Mouse (Mus musculus) frontal cortex, postnatal 36 days (tissue): ENCODE data around the gene Cdh13.

Source experiments
- DNase-seq, 2 experiments: peaks; one replicate each; pipeline ENCODE4 v3.0.0; 2022; ENCODE audit warnings: low spot score in 2 of 2

Gene Cdh13

DNA sequence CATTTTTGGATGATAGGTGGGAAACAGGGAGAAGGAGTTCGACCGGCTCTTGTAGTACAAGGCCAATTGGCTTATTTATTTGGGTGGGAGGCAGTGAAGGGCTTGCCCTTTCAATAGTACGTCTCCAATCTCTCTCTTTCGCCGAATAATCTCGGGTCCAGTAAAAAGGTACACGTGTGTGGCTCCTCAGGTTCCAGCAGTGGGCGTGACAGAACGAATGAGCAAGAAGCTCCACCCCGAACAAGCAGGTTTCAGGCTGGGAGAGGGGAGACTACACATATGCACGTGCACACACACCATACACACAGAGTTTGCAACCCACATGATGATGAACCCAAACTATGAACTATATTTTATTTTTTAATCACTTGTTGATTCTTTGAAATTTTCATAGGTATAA lies 653.9 kb downstream of the Cdh13 start:
- no peak for DNase-seq

DNA sequence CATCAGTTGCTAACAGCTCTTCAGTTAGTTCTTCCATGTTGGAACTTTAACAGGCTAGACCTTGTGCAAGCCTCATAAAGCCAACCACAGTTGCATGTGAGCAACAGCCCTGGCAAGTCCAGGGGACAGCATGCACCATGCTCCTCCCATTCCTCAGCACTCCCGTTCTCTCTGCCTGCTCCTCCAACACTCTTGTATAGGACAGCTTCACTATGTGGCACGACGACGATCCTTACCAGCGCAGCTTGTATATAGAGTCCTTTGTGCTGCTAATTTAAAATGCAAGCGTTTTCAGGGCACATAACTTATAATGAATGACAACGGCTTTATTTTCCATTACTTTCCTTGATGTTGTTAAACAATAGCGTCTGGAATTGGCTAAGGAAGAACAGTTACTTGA lies 654.5 kb downstream of the Cdh13 start:
- DNase-seq, result no peak

DNA sequence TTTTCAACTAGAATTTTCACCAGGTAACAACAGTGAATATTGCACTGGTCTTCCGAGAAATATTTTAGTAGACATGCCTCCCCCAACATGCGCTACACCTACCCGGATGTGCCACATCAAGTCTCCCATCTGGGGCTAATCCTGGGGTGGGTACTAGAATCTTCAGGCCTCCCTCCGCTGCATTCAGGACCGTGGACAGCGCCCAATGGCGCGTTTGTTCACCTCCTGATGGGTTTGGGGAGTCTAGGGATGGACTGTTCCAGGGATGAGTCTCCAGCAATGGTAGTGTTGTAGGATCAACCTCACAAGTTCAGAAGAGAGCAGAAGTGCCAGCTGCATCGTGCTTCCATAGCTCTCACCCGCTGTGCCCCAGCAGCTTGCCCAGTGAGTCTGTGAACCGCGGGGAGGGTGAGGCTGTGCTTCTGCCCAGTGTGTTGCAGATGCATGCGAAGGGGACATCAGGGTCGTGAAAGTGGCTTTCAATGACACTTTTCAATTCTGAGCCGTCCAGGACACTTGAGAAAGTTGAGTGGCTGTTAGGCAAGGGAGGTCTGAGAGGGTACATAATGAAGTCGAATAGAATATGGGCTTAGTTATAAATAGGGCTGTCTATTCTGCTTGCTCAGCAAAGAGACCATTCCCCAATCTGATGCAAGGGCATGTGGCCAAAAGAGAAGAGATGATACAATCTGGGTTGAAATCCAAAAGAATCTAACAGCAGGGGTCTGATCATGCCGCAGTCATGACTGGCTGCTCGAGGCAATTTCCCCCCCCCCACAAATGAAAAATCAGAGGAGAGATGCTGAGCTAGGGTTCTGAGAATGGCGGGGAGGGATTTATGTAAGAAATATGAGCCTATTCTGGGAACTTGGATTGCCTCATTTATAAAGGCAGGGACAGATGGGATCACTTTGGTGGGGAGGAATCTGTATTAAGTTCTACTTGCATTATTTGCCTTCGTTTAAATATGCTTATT lies 668.5 kb downstream of the Cdh13 start:
- DNase-seq, result no peak

DNA sequence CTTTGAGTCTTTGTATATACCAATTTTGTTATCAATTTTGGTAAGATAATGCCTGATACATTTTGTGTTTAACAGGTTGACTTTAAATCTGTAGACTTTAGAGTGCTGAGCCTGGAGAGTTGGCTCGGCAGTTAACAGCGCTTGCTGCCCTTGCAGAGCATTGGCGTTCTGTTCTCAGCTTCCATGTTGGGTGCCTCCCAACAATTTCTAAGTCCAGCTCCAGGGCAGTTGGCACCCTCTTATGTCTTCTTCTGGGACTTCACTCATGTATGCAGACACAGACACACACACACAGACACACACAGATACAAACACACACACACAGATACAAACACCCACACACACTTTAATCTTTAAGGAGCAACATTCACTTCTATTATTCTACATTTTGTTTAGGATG lies 672.6 kb downstream of the Cdh13 start:
- DNase-seq, result no peak

GRCm38 (mm10) chr8:118961877-118962545 lies 678.5 kb downstream of the Cdh13 start:
- no peak for DNase-seq

GRCm38 (mm10) chr8:118965101-118965840 lies 681.7 kb downstream of the Cdh13 start:
- no peak for DNase-seq

DNA sequence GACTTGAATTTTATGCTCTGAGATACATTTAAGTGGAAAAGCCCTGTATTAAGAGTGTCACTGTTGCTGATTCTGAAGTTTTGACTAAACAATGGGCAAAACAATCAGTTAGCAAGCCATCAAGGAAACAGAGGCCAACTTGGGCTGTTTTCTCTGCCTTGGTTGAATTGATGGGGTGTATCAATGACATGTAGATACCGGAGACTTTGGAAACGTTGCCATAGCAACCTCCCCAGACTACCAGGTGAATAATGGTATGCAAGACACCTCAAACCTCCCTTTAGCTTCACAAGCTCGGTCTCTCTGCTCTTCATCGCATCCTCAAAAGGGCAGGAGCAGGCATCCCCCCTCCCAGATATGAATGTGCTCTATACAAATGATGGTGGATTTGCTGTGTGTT lies 685.4 kb downstream of the Cdh13 start:
- no peak for DNase-seq

- peak; percentile 26 to 27 for DNase-seq
Observed at GRCm38 (mm10) chr8:118979800-118980199, 696.3 kb downstream of the Cdh13 start.

- no peak for DNase-seq
Observed at GRCm38 (mm10) chr8:118983724-118984123, 700.2 kb downstream of the Cdh13 start.

DNA sequence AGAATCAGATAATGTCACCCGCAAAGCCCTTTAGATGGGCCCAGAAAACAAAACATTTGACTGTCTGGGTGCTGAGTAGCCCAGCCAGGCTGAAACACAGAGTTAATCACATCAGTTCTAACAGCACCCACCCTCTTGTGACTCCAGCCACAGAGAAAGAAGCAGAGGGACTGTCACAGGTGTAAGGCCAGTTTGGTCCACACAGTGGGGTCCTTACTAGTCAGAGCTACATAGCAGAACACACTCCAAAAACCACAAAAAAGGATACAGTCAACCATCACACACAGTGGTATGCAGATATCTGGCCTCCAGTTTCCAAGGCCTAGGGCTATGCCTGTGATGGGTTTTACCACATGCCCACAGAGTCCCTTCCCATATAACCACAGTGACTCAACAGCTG lies 703.3 kb downstream of the Cdh13 start:
- DNase-seq, result no peak

DNA sequence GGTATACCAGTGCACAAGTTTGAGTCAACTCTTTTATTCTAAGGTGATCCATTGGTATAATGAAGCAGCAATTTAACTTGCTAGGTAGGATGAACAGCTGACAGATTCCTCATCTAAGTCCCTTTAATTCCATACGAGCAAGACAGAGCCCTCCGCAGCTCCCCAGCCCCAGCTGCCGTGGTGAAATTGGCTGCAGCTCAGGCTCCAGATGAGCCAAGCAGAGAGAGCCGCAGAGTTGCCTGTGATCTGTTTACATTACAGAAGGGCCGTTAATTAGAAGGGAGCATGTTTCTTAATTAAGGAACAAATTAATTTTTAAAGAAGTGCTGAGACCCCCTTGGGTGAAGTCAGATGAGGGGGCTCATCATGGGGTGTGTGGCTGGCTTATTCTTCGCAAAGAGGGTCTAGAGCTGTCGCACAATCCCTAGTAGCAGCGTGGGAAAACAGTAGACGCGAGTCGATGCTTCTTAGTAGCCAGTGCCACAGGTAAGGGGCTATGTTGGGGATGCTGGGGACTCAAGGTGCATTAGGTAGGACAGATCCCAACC lies 712.2 kb downstream of the Cdh13 start:
- DNase-seq, result no peak

DNA sequence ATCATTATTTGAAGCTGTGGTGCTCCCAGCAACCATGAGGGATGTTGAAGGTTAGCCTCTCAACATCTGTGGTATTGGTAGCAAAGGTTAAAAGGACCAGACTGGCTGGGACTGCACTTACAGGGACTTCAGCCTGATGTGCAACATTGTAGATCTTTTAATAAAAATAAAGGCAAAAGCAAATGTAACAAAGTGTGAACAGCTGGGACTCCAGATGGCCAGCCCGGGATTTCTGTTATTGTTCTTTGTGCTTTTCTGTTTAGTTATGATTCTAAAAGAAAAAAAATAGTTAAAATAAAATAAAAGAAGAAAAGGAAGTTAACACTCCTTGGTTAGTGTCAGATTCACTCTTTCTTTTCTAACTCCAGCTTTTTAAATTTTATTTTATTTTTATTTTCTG lies 717.1 kb downstream of the Cdh13 start:
- DNase-seq, result peak in 1 of 2 experiments; percentile 20

GRCm38 (mm10) chr8:119004821-119005220 lies 721.3 kb downstream of the Cdh13 start:
- DNase-seq, result no peak

DNA sequence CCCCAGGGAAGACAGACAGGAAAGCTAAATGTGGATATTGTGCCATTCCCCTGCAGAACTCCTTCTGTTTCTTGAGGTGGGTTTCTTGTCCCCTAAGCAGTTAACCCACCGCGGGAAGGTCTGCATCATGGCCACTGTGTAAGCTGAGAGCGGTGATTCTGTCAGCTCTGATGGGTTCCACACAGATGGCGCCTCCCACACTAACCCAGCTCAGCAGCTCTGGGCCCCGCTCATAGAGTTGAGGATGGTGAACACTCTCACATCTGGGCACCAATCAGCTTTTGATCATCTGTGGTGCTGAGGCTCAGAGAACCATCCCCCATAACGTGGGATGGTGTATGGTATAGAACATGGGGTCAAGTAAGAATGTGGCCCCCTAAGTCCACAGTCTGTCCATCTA lies 735.1 kb downstream of the Cdh13 start:
- DNase-seq, result peak in 1 of 2 experiments; percentile 23

DNA sequence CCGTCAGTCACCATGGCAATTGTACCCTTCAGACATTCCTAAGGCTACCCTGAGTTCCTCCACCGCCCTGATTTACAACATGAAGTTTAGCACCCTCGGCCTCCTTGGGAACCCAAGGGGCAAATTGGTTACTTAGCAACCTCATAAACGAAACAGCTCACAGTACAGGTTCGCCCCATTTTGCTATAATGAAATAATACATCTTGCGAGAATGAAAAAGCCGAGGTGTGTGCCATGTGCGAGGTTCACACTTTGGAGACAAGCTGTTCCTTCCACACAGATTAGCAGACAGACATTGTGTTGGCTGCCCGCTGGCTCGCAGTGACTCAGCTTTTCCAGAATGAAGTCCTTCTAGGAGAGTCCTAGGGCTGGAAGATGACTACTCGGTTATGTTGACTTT lies 737.2 kb downstream of the Cdh13 start:
- DNase-seq, result peak; percentile 80 to 85

- DNase-seq, result peak in 1 of 2 experiments; percentile 12
Observed at GRCm38 (mm10) chr8:119021478-119021877, 737.9 kb downstream of the Cdh13 start.

DNA sequence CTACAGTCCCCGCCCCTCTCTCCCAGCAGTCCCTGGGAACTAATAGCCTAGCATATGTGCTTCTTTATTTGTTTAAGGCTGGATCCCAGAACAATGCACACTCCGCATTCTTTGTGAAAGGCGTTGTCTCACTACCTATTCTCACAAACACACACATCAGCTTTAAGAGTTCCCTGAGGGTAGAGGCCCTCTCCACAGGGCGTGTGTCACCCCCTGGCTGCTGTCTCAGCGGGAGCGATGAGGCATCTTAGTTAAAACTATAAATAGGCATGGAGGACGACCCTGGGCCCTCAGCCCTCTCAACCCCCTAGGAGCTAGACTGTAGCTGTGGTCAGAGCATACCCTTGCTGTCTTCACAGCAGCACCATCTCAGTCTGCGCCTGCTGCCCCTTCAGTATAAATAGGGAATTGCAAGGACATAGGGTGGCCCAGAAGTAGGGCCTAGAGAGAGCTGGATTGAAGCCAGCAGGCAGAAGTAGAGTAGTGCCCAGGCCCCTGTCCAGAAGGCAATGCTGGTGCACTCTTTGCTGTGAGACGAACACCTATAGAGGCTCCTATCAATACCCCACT lies 738.9 kb downstream of the Cdh13 start:
- DNase-seq, result no peak

GRCm38 (mm10) chr8:119033398-119033797 lies 749.9 kb downstream of the Cdh13 start:
- no peak for DNase-seq

GRCm38 (mm10) chr8:119034037-119034436 lies 750.5 kb downstream of the Cdh13 start:
- no peak for DNase-seq

DNA sequence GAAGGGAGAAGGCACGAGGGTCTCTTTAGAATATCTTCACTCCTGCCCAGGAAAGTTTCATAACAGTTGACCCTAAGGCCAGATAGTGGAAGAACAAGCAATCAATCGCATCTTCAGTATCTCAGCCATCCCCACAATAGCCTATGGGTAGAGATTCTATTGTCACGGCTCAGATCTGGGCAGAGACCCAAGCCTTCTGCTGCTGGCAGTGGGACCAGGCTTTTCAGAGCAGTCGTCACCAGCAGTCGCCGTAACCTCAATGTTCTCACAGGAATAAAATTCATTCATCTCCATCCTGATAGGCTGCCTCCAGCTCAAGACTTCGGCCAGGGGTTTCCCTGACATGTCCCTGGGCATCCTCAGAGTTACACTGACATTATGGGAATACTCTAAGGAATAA lies 751.6 kb downstream of the Cdh13 start:
- peak; percentile 58 to 68 for DNase-seq

DNA sequence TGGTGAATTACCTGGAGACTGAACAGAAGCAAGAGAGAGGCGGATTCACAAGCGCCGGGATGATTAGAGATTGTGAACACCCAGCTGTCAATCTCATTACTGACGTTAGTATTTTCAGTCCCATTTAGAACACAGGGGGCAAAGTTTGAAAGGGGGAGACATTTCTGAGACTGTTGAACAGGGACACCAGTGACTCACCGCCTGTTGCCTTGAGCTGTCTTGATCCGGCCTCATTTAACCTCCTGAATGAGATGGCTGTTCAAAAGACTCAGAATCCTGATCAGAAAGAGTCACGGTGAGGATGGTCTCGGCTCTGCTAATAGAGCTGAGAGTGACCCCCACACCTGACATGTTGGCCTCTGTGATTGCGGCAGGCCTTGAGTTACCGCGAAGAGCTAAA lies 754.0 kb downstream of the Cdh13 start:
- no peak for DNase-seq

- no peak for DNase-seq
Observed at GRCm38 (mm10) chr8:119039358-119039757, 755.8 kb downstream of the Cdh13 start.
